Mouse (Mus musculus) right cerebral cortex, postnatal 25 days (tissue): ENCODE measurements around the gene Vmn1r26.
"Not testable (repeated sequence)": the region's sequence is repeated elsewhere in the genome, so short reads cannot be mapped to it uniquely, and the experiment has no call there.

Source experiments
- DNase-seq: peaks from one replicate; pipeline ENCODE4 v3.0.0; 2022

Gene Vmn1r26

DNA sequence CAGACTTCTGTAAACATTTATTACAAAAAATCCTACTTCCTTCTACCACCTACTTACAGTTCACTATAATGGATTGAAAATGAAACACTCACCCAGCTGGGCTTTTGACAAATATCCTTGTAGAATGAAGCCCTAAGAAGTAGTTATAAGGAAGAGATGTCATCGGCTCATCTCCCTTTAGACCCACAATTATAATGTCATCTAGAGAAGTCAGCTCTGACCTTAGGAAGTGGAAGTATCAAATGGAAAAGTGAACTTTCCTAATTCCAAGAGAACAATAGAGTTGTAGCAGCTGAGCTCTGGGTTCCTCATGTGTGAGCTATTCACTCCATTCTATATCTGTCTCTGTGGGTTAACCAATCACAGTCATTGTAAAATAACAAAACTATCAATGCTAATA is at the start of gene Vmn1r26:
Vmn1r26 (minus strand) TSS at position 101 of the 400 bp plus-strand sequence.
- no peak for DNase-seq

DNA sequence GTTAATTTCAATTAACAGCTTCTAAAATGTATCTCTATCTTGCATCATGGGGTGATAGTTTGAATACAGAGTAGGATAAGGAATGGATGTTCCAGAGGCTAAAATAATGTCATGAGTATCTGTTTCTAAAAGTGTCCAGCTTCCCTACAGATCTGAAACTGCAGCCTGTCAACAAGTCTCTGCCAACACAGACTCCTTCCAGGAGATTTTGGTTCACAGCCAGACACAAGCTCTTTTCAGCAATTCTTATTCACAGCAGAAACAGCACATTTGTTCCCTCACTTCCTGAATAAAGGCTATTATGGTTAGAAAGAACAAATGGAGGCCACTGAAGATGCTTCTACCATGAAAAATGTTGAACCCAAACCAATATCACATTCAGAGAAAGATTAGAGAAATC is 29.1 kb upstream of the Vmn1r26 start:
- DNase-seq = no peak

DNA sequence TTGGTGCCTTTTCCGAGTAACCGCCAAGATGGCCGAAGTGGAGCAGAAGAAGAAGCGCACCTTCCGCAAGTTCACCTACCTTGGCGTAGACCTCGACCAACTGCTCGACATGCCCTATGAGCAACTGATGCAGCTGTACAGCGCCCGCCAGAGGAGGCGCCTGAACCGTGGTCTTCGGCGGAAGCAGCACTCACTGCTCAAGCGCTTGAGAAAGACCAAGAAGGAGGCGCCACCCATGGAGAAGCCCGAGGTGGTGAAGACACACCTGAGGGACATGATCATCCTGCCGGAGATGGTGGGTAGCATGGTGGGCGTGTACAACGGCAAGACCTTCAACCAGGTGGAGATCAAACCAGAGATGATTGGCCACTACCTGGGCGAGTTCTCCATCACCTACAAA is 2.5 kb upstream of the Vmn1r26 start:
- not testable (repeated sequence) for DNase-seq

DNA sequence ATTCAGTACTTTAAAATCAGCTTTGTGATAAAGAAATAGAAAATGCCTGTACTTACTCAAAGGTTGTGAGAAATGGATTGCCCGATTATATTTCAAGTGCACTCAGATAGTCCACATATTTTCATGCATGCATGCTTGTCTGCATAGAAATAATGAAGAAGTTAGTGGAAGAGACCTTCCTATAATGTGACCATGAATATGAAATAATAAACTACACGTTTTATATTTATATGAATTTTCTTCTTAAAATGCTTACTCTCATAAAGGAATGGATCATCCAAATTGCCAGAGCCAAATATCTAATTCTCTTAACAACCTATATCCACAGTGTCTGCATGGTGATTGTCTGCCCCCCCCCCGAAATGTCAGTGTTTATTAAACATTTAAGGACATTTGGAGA is 34.2 kb downstream of the Vmn1r26 start, which contains the start of gene Vmn1r25:
Vmn1r25 (minus strand) TSS at position 101 of the 400 bp plus-strand sequence.
- DNase-seq = no peak

DNA sequence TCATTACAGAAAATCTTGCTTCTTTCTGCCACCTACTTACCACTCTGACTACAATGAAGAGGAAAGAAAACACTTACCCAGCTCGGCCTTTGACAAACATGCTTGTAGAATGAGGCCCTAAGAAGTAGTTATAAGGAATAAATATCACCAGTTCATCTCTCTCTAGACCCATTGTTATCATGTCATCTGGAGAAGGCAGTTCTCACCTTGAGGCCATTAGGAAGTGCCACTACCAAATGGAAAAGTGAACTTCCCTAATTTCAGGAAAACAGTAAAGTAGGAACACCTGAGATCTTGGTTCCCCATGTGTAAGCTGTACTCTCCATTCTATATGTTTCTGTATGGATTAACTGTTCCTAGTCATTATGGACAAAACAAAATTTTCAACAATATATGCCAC is 53.6 kb downstream of the Vmn1r26 start, which contains the start of gene Vmn1r24:
Vmn1r24 (minus strand) TSS at position 101 of the 400 bp plus-strand sequence.
- DNase-seq = not testable (repeated sequence)
